Mouse (Mus musculus) E14TG2a.4 (cell line): ENCODE measurements around the gene Nucks1.

Experiments used
- H3K27me3 ChIP-seq: 2 replicates; pipeline ENCODE4 v1.6.1; 2014; ENCODE audit warnings: low read length, control low read depth; ENCODE audit not compliant: insufficient read depth
- H3K36me3 ChIP-seq: 2 replicates; pipeline ENCODE4 v1.6.1; 2014; ENCODE audit warnings: low read length, control low read depth; ENCODE audit not compliant: insufficient read depth
- H3K4me1 ChIP-seq: replicated peaks from 2 replicates; pipeline ENCODE4 v1.6.1; 2014; ENCODE audit warnings: low read depth, low read length, control low read depth
- H3K4me3 ChIP-seq: replicated peaks from 2 replicates; pipeline ENCODE4 v1.5.1; 2014; ENCODE audit warnings: mild to moderate bottlenecking, low read length
- H3K9me3 ChIP-seq: 2 replicates; pipeline ENCODE4 v1.6.1; 2014; ENCODE audit warnings: low read length, control low read depth
- CTCF ChIP-seq: conservative IDR thresholded peaks from 2 replicates; pipeline ENCODE4 v1.5.1; 2014; ENCODE audit warnings: low read length
- NANOG ChIP-seq: IDR thresholded peaks from 2 replicates; pipeline ENCODE4 v1.6.1; 2014; ENCODE audit warnings: borderline replicate concordance, low read length, mixed read lengths
- POU5F1 ChIP-seq: IDR thresholded peaks from 2 replicates; pipeline ENCODE4 v1.6.1; 2014; ENCODE audit warnings: low read length, borderline replicate concordance

Gene Nucks1

GRCm38 (mm10) chr1:131955131-131955757, 44.9 kb downstream of the Nucks1 start:
- TF ChIP-seq NANOG (no peak), CTCF (no peak), POU5F1 (no peak)
- Histone ChIP-seq H3K4me3 (no peak overlapping the region), H3K9me3 (peaks cover 4% of the 10 kb centered on the region; the same call in 1 of the 2 replicates), H3K4me1 (peaks cover 4% of the 10 kb centered on the region; the same call in 1 of the 2 replicates), H3K36me3 (no peaks in the 10 kb centered on the region), H3K27me3 (peaks cover 64% of the 10 kb centered on the region)

- no peak overlapping the region for H3K4me3 ChIP-seq
- peaks cover 85% of the 10 kb centered on the region for H3K27me3 ChIP-seq
- H3K36me3 ChIP-seq = no peaks in the 10 kb centered on the region
- TF ChIP-seq NANOG (no peak), CTCF (no peak), POU5F1 (no peak)
- H3K9me3 ChIP-seq = peaks cover 4% of the 10 kb centered on the region; the same call in 1 of the 2 replicates
- H3K4me1 ChIP-seq = peaks cover 15% of the 10 kb centered on the region
Observed at GRCm38 (mm10) chr1:131957416-131957815, 47.1 kb downstream of the Nucks1 start.

DNA sequence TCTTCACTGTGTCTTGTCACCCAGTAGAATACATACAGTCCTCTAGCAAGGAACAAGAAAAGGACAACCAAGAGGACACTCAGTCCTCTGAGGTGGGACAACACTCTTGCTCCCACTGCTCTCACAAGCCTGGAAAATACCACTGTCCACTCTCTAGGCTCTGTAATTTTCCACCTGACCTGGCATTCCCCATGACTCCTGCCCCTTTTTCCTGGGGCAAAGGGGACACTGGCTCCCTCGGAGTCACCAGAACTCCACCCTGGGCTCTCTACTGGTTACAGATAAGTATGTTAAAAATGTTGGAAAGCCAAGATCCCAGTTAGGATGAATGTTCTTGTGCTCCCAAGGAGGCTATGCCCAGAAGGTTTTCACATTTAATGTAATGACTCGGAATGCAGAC, 50.7 kb downstream of the Nucks1 start:
- H3K36me3 ChIP-seq = no peaks in the 10 kb centered on the region
- peaks cover 25% of the 10 kb centered on the region for H3K4me1 ChIP-seq
- no peak overlapping the region for H3K4me3 ChIP-seq
- peaks cover 80% of the 10 kb centered on the region for H3K27me3 ChIP-seq
- TF ChIP-seq NANOG = no peak
- no peak for TF ChIP-seq POU5F1
- TF ChIP-seq CTCF = no peak
- H3K9me3 ChIP-seq = peaks cover 4% of the 10 kb centered on the region; the same call in 1 of the 2 replicates

DNA sequence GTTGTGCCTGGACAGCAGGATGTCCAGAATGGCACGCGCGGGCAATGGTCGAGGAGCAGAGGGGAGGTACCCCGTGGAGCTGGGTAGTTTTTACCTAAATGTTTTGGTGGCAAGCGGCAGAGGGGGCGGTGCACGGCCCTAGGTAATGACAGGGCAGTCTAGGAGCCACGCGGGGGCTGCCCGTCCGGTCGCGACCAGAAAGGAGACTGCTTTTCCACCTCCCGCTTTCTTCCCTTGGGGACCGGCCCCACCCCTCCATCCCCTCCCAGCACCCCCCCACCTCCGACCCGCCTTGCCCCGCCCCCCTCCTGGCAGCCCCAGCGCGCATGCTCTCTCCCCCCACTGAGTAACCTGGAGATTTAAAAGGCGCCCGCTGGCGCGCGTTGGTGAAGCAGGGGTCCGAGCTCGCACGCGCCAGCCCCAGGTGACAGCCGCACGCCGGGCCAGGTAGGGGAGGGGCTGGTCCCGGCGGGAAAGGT, 52.3 kb downstream of the Nucks1 start, which contains the start of gene Slc45a3:
TSS of gene Slc45a3 (plus strand) at position 362 of the 479 bp plus-strand sequence.
- no peak for TF ChIP-seq POU5F1
- no peak for TF ChIP-seq CTCF
- no peak for TF ChIP-seq NANOG
- H3K4me3 ChIP-seq = peak within 1 kb of the TSS; percentile 89
- H3K27me3 ChIP-seq = peaks cover 81% of the 10 kb centered on the region
- no peaks in the 10 kb centered on the region for H3K36me3 ChIP-seq
- H3K9me3 ChIP-seq = 0 out of 2 replicates have a peak, but pooled peaks cover under 1% of the 10 kb centered on the region
- H3K4me1 ChIP-seq = peaks cover 28% of the 10 kb centered on the region

GRCm38 (mm10) chr1:131963085-131963951, 53.0 kb downstream of the Nucks1 start:
- H3K4me3 ChIP-seq = peak overlapping the region; percentile 89
- H3K9me3 ChIP-seq = no peaks in the 10 kb centered on the region
- H3K36me3 ChIP-seq = no peaks in the 10 kb centered on the region
- TF ChIP-seq POU5F1 = no peak
- peaks cover 29% of the 10 kb centered on the region for H3K4me1 ChIP-seq
- peaks cover 84% of the 10 kb centered on the region for H3K27me3 ChIP-seq

GRCm38 (mm10) chr1:131964100-131964499, 53.8 kb downstream of the Nucks1 start:
- TF ChIP-seq CTCF = no peak
- TF ChIP-seq NANOG = no peak
- TF ChIP-seq POU5F1 = no peak
- H3K4me3 ChIP-seq = peak overlapping the region; percentile 89
- H3K9me3 ChIP-seq = no peaks in the 10 kb centered on the region
- peaks cover 92% of the 10 kb centered on the region for H3K27me3 ChIP-seq
- H3K4me1 ChIP-seq = peaks cover 29% of the 10 kb centered on the region
- no peaks in the 10 kb centered on the region for H3K36me3 ChIP-seq

DNA sequence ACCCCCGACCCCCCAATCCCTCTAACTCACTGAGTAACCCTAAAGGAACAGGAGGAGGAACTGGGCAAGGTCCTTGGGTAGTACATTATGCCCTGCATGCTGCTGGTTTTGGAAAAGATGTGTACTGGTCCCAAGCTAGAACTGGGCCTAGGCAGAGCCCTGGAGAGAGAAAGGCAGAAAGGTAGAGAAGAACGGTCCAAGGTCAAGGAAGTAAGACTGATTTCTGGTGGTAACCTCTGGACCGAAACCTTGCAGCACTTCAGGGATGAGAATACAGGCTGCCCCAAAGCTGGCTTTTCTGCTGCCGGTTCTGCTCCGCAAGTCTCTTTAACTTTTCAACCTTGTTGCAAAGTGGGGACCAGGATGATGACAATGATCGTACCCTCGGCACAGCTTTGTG, 54.2 kb downstream of the Nucks1 start:
- H3K9me3 ChIP-seq = no peaks in the 10 kb centered on the region
- H3K4me1 ChIP-seq = peaks cover 30% of the 10 kb centered on the region
- TF ChIP-seq CTCF (no peak), NANOG (no peak), POU5F1 (no peak)
- H3K27me3 ChIP-seq = peaks cover 92% of the 10 kb centered on the region
- H3K36me3 ChIP-seq = no peaks in the 10 kb centered on the region
- no peak overlapping the region for H3K4me3 ChIP-seq

GRCm38 (mm10) chr1:131965818-131966217, 55.5 kb downstream of the Nucks1 start:
- no peak overlapping the region for H3K4me3 ChIP-seq
- H3K9me3 ChIP-seq = no peaks in the 10 kb centered on the region
- H3K27me3 ChIP-seq = peaks cover 89% of the 10 kb centered on the region
- peaks cover 42% of the 10 kb centered on the region for H3K4me1 ChIP-seq
- no peak for TF ChIP-seq NANOG
- H3K36me3 ChIP-seq = no peaks in the 10 kb centered on the region
